Mouse (Mus musculus): ENCODE results near the gene Rad54l2. TPM values are rescaled to one million over a fixed set of nuclear protein-coding genes. Genes with fewer than 3 reads are reported as not detected.

Rad54l2 gene
- polyA plus RNA-seq, 1 experiment from 2014 or later: 5.5 TPM

DNA sequence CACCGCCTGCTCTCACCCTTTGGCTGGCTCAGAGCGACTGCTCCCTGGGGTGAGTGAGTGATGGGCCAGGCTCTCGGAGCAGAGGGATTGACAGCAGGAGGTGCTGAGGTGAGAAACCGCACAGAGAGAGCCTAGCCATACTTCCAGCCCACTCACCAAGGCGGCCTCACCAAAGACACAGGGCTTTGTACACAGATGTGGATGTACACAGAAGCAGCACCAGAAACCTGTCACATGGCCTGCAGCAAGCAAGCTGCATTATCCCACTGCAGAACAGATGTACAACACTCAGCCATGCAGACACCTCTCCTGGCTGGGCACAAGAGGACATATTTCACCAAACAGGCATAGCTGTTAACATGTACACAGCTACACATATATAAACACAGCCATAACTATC lies 131.4 kb downstream of the Rad54l2 start:
- ATAC-seq (replicated peaks; ENCODE audit: low FRiP score, low TSS enrichment, low read depth) (no peak), DNase-seq (ENCODE audit: low spot score) (no peak)
- H3K9me3 ChIP-seq (ENCODE audit: control insufficient read depth, low read length): no peaks in the 10 kb centered on the region
- 0 out of 2 replicates have a peak, but pooled peaks cover 6% of the 10 kb centered on the region for H3K4me1 ChIP-seq (replicated peaks; ENCODE audit: control insufficient read depth, insufficient read depth, low read length)
- H3K4me2 ChIP-seq (ENCODE audit: low read length): no peak overlapping the region
- no peak overlapping the region for H3K27ac ChIP-seq (ENCODE audit: low read depth)
- no peak overlapping the region for H3K4me3 ChIP-seq (ENCODE audit: low read depth, low read length)
- H3K36me3 ChIP-seq (ENCODE audit: control insufficient read depth, insufficient read depth, low read length): peaks cover 27% of the 10 kb centered on the region
- H3K27me3 ChIP-seq (replicated peaks; ENCODE audit: control insufficient read depth, insufficient read depth, low read length): peaks cover 15% of the 10 kb centered on the region
- WGBS: 23% methylated on average over 5 of the region's 5 CpGs
- no peak overlapping the region for H3K9ac ChIP-seq (ENCODE audit: low read length)

DNA sequence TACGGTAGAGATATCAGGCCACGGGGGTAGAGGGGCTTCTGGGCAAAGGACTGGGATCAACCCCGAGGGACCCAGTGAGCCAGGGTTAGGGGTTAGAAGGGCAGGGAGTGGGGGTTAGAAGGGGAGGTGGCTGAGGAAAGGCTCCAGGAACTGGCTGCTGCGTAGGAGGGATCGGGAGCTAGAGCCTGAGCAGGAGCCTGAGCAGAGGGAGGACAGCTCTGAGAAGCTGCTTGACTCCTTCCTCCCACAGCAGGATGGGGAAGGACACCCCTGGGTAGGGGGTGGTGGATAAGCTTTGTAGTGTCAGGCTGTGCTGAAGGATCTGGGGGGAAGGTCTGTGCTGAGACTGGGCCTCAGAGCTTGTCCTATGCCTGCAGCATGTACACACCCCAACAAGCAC lies 132.2 kb downstream of the Rad54l2 start:
- H3K27me3 ChIP-seq (replicated peaks; ENCODE audit: control insufficient read depth, insufficient read depth, low read length): peaks cover 15% of the 10 kb centered on the region
- peaks cover 27% of the 10 kb centered on the region for H3K36me3 ChIP-seq (ENCODE audit: control insufficient read depth, insufficient read depth, low read length)
- 0 out of 2 replicates have a peak, but pooled peaks cover 6% of the 10 kb centered on the region for H3K4me1 ChIP-seq (replicated peaks; ENCODE audit: control insufficient read depth, insufficient read depth, low read length)
- no peak overlapping the region for H3K4me2 ChIP-seq (ENCODE audit: low read length)
- H3K4me3 ChIP-seq (ENCODE audit: low read depth, low read length): no peak overlapping the region
- 53% methylated on average over 5 of the region's 5 CpGs for WGBS
- no peak for DNase-seq (ENCODE audit: low spot score)
- no peak for ATAC-seq (replicated peaks; ENCODE audit: low FRiP score, low TSS enrichment, low read depth)
- H3K27ac ChIP-seq (ENCODE audit: low read depth): no peak overlapping the region
- H3K9me3 ChIP-seq (ENCODE audit: control insufficient read depth, low read length): no peaks in the 10 kb centered on the region
- H3K9ac ChIP-seq (ENCODE audit: low read length): no peak overlapping the region

DNA sequence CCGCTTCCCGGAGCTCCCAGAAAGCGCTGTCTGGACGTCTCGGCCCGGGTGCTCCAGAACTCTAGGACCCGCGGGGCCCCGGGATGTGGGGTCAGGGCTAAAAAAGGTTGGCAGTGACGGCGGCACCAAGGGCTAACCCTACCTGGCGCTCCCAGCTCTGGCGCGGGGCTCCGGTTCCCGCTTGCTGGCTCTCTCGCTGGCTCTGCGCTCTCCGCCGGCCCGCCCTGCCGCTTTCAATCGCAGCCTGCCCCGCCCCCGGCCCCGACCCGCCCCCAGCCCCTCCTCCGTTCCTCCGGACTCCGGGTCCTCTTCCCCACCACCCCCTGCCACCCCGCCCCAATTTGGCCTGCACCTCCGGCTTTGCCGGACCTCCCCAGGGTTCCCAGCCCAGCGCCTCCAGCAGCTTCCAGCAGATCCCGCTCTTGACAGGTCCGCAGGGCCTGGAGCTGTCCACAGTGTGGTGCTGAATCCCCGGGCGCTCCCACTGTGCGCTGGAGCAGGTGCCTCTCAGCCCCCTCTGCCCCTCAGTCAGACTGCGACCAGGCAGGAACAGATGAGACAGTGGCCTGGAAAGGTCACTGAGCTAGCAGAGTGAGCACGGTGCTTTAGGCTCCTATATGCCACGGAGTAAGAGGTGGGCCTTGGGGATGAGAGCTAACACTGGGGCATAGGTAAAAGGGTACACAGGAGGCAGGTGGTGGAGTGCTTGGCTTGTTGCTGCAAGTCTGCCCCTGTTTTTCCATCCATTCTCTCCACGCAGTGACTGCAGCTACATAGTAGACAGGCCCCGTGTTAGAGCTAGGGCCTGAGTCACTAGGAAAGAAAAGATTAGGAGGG lies 132.9 kb downstream of the Rad54l2 start, which contains the start of gene Grm2:
Gene Grm2 (minus strand): TSS at position 199 of the 837 bp plus-strand sequence.
- ATAC-seq (replicated peaks; ENCODE audit: low FRiP score, low TSS enrichment, low read depth) (peak; percentile 78), DNase-seq (ENCODE audit: low spot score) (peak; percentile 95)
- no peak within 1 kb of the TSS for H3K9ac ChIP-seq (ENCODE audit: low read length)
- under 1% methylated on average over 36 of the region's 44 CpGs for WGBS
- peak within 1 kb of the TSS; percentile 23; the same call in 1 of the 2 replicates for H3K4me3 ChIP-seq (ENCODE audit: low read depth, low read length)
- H3K4me2 ChIP-seq (ENCODE audit: low read length): peak within 1 kb of the TSS; percentile 56
- H3K9me3 ChIP-seq (ENCODE audit: control insufficient read depth, low read length): no peaks in the 10 kb centered on the region
- H3K27me3 ChIP-seq (replicated peaks; ENCODE audit: control insufficient read depth, insufficient read depth, low read length): peaks cover 15% of the 10 kb centered on the region
- 0 out of 2 replicates have a peak, but pooled peaks cover 6% of the 10 kb centered on the region for H3K4me1 ChIP-seq (replicated peaks; ENCODE audit: control insufficient read depth, insufficient read depth, low read length)
- peaks cover 24% of the 10 kb centered on the region for H3K36me3 ChIP-seq (ENCODE audit: control insufficient read depth, insufficient read depth, low read length)
- no peak within 1 kb of the TSS for H3K27ac ChIP-seq (ENCODE audit: low read depth)

DNA sequence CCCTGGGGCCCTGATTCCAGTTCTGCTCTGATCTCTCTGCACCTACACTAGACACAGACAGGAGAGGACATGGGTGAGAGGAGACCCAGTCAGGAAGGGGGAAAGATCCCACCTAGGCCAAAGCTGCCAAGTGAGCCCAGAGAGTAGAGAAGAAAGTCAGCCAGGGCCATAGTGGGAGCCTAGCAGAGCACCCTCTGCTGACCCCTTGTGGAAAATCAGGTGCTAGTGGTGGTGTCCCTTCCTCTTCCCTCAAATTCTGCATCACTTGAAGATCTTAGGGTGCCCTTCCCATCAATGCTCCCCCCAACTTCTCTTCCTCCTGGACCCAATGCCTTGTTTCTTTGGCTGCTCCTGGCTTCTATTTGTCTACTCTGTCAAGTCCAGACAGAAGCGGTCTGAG lies 136.3 kb downstream of the Rad54l2 start:
- 0 out of 2 replicates have a peak, but pooled peaks cover 6% of the 10 kb centered on the region for H3K4me1 ChIP-seq (replicated peaks; ENCODE audit: control insufficient read depth, insufficient read depth, low read length)
- H3K27me3 ChIP-seq (replicated peaks; ENCODE audit: control insufficient read depth, insufficient read depth, low read length): peaks cover 15% of the 10 kb centered on the region
- H3K4me3 ChIP-seq (ENCODE audit: low read depth, low read length): no peak overlapping the region
- H3K9me3 ChIP-seq (ENCODE audit: control insufficient read depth, low read length): no peaks in the 10 kb centered on the region
- H3K9ac ChIP-seq (ENCODE audit: low read length): no peak overlapping the region
- H3K4me2 ChIP-seq (ENCODE audit: low read length): no peak overlapping the region
- H3K36me3 ChIP-seq (ENCODE audit: control insufficient read depth, insufficient read depth, low read length): no peaks in the 10 kb centered on the region
- DNase-seq (ENCODE audit: low spot score) (no peak), ATAC-seq (replicated peaks; ENCODE audit: low FRiP score, low TSS enrichment, low read depth) (no peak)
- H3K27ac ChIP-seq (ENCODE audit: low read depth): no peak overlapping the region
- WGBS: 71% methylated on average over 1 of the region's 1 CpGs

DNA sequence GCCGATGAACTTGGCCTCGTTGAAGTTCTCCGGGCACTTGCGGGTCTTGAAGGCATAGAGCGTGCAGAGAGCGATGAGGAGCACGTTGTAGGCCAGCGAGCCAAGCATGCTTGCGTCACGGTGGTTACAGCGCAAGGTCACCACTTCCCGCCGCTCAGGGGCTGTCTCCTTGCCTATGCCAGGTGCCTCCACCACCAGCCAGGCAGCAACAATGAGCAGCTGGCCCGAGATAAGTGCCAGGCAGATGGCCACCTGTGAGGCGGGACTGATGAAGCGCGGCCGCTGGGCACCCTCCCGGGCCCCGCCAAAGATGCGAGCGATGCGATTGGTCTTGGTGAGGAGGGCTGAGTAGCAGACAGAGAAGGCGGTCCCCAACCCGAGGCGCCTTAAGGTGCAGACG lies 141.8 kb downstream of the Rad54l2 start:
- Histone ChIP-seq H3K9me3 (ENCODE audit: control insufficient read depth, low read length) (no peaks in the 10 kb centered on the region), H3K27me3 (replicated peaks; ENCODE audit: control insufficient read depth, insufficient read depth, low read length) (no peaks in the 10 kb centered on the region; the same call in 1 of the 2 replicates), H3K9ac (ENCODE audit: low read length) (no peak overlapping the region), H3K4me1 (replicated peaks; ENCODE audit: control insufficient read depth, insufficient read depth, low read length) (no peaks in the 10 kb centered on the region), H3K36me3 (ENCODE audit: control insufficient read depth, insufficient read depth, low read length) (no peaks in the 10 kb centered on the region), H3K4me3 (ENCODE audit: low read depth, low read length) (no peak overlapping the region), H3K27ac (ENCODE audit: low read depth) (no peak overlapping the region), H3K4me2 (ENCODE audit: low read length) (no peak overlapping the region)
- WGBS: 71% methylated on average over 27 of the region's 27 CpGs
- no peak for ATAC-seq (replicated peaks; ENCODE audit: low FRiP score, low TSS enrichment, low read depth)
- no peak for DNase-seq (ENCODE audit: low spot score)

DNA sequence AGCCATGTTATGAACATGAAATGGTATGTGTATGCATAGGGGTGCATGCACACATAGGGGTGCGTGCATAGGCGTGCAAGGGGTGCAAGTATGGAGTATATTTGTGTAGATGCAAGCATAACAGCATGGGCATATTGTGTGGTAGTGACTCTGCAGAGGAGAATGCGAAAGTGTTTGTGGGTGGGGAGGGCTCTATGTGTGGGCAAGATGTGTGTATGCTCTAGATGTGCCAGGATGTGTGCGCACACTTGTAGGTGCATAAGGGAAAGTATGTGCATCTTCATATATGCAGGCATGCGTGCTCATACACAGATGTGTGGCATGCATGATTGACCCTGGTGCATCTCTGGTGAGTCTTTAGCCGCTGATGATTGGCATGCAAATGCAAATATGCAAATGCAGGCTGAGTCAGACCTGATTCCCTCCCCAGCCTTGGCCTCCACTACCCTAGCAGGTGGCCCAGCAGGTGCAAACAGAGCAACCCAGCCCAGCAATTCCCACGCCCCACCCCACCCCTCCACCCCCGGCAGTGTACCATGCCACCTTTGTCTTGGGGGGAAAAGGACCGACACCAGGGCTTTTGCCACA lies 143.2 kb downstream of the Rad54l2 start:
- H3K4me3 ChIP-seq (ENCODE audit: low read depth, low read length): no peak overlapping the region
- H3K27ac ChIP-seq (ENCODE audit: low read depth): no peak overlapping the region
- no peak overlapping the region for H3K9ac ChIP-seq (ENCODE audit: low read length)
- 77% methylated on average over 9 of the region's 9 CpGs for WGBS
- no peak overlapping the region for H3K4me2 ChIP-seq (ENCODE audit: low read length)
- no peaks in the 10 kb centered on the region for H3K4me1 ChIP-seq (replicated peaks; ENCODE audit: control insufficient read depth, insufficient read depth, low read length)
- DNase-seq (ENCODE audit: low spot score): no peak
- H3K27me3 ChIP-seq (replicated peaks; ENCODE audit: control insufficient read depth, insufficient read depth, low read length): no peaks in the 10 kb centered on the region; the same call in 1 of the 2 replicates
- no peak for ATAC-seq (replicated peaks; ENCODE audit: low FRiP score, low TSS enrichment, low read depth)
- H3K9me3 ChIP-seq (ENCODE audit: control insufficient read depth, low read length): no peaks in the 10 kb centered on the region
- no peaks in the 10 kb centered on the region for H3K36me3 ChIP-seq (ENCODE audit: control insufficient read depth, insufficient read depth, low read length)

DNA sequence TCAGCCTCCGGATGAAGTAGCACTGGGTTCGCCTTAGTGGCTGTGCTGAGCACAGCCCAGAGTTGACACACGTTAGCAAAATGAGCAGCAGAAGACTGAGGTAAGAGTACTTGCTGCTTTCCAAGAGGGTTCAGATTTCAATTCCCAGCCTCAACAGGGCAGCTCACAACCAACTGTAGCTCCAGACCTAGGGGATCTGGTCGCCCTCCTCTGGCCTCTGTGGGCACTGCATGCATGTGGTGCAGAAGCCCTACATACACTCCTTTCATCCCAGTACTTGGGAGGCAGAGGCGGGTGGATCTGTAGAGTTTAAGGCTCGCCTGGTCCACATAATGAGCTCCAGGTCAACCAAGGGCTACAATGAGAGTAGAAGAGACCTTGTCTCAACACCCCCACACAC lies 145.2 kb downstream of the Rad54l2 start:
- Histone ChIP-seq H3K4me1 (replicated peaks; ENCODE audit: control insufficient read depth, insufficient read depth, low read length) (no peaks in the 10 kb centered on the region), H3K4me2 (ENCODE audit: low read length) (no peak overlapping the region), H3K27ac (ENCODE audit: low read depth) (no peak overlapping the region), H3K9ac (ENCODE audit: low read length) (no peak overlapping the region), H3K4me3 (ENCODE audit: low read depth, low read length) (no peak overlapping the region), H3K27me3 (replicated peaks; ENCODE audit: control insufficient read depth, insufficient read depth, low read length) (no peaks in the 10 kb centered on the region; the same call in 1 of the 2 replicates), H3K36me3 (ENCODE audit: control insufficient read depth, insufficient read depth, low read length) (no peaks in the 10 kb centered on the region), H3K9me3 (ENCODE audit: control insufficient read depth, low read length) (no peaks in the 10 kb centered on the region)
- ATAC-seq (replicated peaks; ENCODE audit: low FRiP score, low TSS enrichment, low read depth) (no peak), DNase-seq (ENCODE audit: low spot score) (no peak)
- 69% methylated on average over 6 of the region's 6 CpGs for WGBS

DNA sequence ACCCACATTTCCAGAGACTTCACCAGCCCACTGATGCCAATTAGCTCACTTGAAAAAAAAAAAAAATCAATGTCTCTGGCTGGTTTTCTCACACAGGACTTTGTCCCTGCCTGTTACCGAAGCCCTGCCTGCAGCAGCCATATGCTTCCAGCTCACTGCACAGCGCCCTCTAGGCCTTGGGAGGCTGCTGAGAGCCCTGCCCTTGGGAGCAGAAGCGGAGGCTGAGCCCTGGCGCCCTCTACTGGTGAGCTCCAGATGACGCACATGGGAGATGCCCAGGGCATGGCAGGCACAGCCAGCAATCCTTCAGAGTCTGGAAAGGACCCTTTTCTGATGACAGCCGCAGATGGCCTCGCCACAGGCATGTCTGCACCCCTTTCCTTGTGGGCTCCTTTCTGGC lies 145.9 kb downstream of the Rad54l2 start:
- Histone ChIP-seq H3K27me3 (replicated peaks; ENCODE audit: control insufficient read depth, insufficient read depth, low read length) (no peaks in the 10 kb centered on the region; the same call in 1 of the 2 replicates), H3K4me1 (replicated peaks; ENCODE audit: control insufficient read depth, insufficient read depth, low read length) (no peaks in the 10 kb centered on the region), H3K4me3 (ENCODE audit: low read depth, low read length) (no peak overlapping the region), H3K4me2 (ENCODE audit: low read length) (no peak overlapping the region), H3K9ac (ENCODE audit: low read length) (no peak overlapping the region), H3K9me3 (ENCODE audit: control insufficient read depth, low read length) (no peaks in the 10 kb centered on the region), H3K36me3 (ENCODE audit: control insufficient read depth, insufficient read depth, low read length) (no peaks in the 10 kb centered on the region), H3K27ac (ENCODE audit: low read depth) (no peak overlapping the region)
- DNase-seq (ENCODE audit: low spot score) (peak; percentile 86), ATAC-seq (replicated peaks; ENCODE audit: low FRiP score, low TSS enrichment, low read depth) (no peak)
- WGBS: 35% methylated on average over 7 of the region's 7 CpGs

Measured in intestine, embryonic 14.5 days (tissue).